Mouse (Mus musculus): Measurements from ENCODE around the gene Anapc1. TPM values are rescaled to one million over a fixed set of nuclear protein-coding genes. Genes with fewer than 3 reads are reported as not detected.

The Anapc1 gene
- polyA plus RNA-seq, 1 experiment from 2014 or later: 24.2 TPM

DNA sequence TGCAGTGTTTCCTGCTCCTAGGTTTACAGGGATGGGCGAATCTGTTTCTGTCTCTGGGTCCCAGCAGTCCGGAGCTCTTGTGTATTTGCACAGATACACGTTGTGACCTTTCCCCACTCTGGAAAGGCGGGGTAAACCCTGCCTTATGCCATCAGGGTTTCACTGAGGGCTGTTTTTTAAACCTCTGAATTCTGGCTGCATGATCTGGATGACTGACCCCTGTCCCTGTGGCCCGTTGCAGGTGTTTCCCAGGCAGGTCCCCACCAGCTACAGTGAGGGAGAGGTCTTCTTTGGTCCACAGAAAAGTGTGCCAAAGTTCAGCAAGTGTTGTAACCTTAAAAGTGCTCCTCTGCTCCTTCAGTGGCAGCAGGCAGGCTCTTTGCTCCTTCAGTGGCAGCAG is 77.9 kb downstream of the Anapc1 start:
- WGBS (ENCODE audit: insufficient replicate concordance): 62% methylated on average over 5 of the region's 5 CpGs
- peak; percentile 62 for ATAC-seq (ENCODE audit: low read depth)
- H3K27ac ChIP-seq (ENCODE audit: low read length): peak overlapping the region; percentile 70
- no peak overlapping the region for H3K4me2 ChIP-seq (ENCODE audit: low read depth, low read length)
- H3K4me1 ChIP-seq (ENCODE audit: control insufficient read depth, low read depth, low read length): peaks cover 2% of the 10 kb centered on the region
- H3K27me3 ChIP-seq (ENCODE audit: control insufficient read depth, insufficient read depth, low read depth, low read length): no peaks in the 10 kb centered on the region
- no peak overlapping the region for H3K9ac ChIP-seq (ENCODE audit: low read depth, low read length)
- H3K4me3 ChIP-seq (ENCODE audit: low read depth, low read length): no peak overlapping the region
- H3K36me3 ChIP-seq (ENCODE audit: control insufficient read depth, insufficient read depth): peaks cover 17% of the 10 kb centered on the region
- no peaks in the 10 kb centered on the region for H3K9me3 ChIP-seq (replicated peaks; ENCODE audit: control insufficient read depth, low read length)

DNA sequence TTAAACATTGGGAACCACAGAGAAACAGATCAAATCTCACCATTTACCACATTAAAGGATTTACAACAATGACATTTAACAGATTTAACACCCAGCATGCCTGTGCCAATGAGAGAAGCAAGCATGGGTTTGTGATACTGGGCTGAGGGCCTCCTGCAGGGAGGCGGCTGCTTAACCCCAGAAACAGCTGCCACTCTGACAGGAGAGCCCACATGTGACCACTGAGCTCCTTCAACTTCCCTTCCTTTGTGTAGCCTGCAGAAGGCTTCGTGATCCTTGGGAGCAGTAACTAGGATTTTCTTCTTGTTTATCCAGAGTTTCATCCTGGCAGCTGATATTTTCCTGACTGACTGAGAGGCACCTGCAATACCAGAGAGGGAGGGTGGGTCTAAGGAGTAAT is 85.7 kb downstream of the Anapc1 start:
- WGBS (ENCODE audit: insufficient replicate concordance): 26% methylated on average over 2 of the region's 2 CpGs
- no peak overlapping the region for H3K27ac ChIP-seq (ENCODE audit: low read length)
- no peak overlapping the region for H3K9ac ChIP-seq (ENCODE audit: low read depth, low read length)
- H3K9me3 ChIP-seq (replicated peaks; ENCODE audit: control insufficient read depth, low read length): no peaks in the 10 kb centered on the region
- no peak overlapping the region for H3K4me3 ChIP-seq (ENCODE audit: low read depth, low read length)
- no peaks in the 10 kb centered on the region for H3K27me3 ChIP-seq (ENCODE audit: control insufficient read depth, insufficient read depth, low read depth, low read length)
- no peaks in the 10 kb centered on the region for H3K36me3 ChIP-seq (ENCODE audit: control insufficient read depth, insufficient read depth)
- H3K4me1 ChIP-seq (ENCODE audit: control insufficient read depth, low read depth, low read length): no peaks in the 10 kb centered on the region
- H3K4me2 ChIP-seq (ENCODE audit: low read depth, low read length): no peak overlapping the region
- no peak for ATAC-seq (ENCODE audit: low read depth)

DNA sequence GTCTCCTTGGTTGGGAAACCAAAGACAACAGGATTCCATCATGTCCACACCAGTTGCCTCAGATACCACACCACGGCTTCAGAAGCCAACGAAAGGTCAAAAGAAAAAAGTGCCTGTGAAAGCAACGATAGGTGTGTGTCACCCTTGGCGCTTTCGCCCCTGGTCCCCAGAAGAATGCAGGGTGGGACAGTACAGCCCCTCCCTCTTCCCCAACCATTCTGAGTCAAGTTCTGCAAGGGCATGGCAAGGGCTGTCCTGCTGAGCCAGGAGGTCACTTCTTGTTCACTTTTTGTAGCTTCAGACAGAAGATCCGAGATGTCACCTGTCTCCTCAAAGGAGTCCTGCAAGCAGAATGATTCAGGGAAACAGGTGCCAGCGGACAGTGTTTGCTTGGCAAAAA is 94.9 kb downstream of the Anapc1 start:
- Histone ChIP-seq H3K4me1 (ENCODE audit: control insufficient read depth, low read depth, low read length) (no peaks in the 10 kb centered on the region), H3K27me3 (ENCODE audit: control insufficient read depth, insufficient read depth, low read depth, low read length) (no peaks in the 10 kb centered on the region), H3K4me2 (ENCODE audit: low read depth, low read length) (no peak overlapping the region), H3K36me3 (ENCODE audit: control insufficient read depth, insufficient read depth) (no peaks in the 10 kb centered on the region), H3K27ac (ENCODE audit: low read length) (no peak overlapping the region), H3K9ac (ENCODE audit: low read depth, low read length) (no peak overlapping the region), H3K9me3 (replicated peaks; ENCODE audit: control insufficient read depth, low read length) (no peaks in the 10 kb centered on the region), H3K4me3 (ENCODE audit: low read depth, low read length) (no peak overlapping the region)
- ATAC-seq (ENCODE audit: low read depth): no peak
- 68% methylated on average over 7 of the region's 7 CpGs for WGBS (ENCODE audit: insufficient replicate concordance)

DNA sequence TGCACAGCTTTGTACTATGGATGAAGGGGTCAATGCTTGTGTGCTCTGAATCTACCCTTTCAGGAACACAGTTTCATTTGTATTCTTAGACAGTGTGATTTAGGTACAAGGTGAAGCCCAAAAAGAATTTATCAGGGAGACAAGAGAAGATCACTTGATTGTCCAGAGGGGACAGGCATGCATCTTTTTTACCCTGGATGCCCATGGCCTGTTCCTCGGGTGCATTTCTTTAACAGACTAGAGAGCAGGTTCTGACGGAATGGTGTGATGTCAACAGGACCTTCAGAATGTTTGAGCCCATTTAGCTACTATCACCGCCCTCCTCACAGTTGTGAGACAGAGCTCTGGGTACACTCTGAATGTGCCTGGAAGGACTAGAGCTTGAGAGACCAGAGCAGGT is 96.3 kb downstream of the Anapc1 start, which contains the start of gene Spdye4c:
Gene Spdye4c, plus strand, starts transcription at position 301 of the 400 bp plus-strand sequence.
- no peak within 1 kb of the TSS for H3K27ac ChIP-seq (ENCODE audit: low read length)
- no peaks in the 10 kb centered on the region for H3K4me1 ChIP-seq (ENCODE audit: control insufficient read depth, low read depth, low read length)
- no peaks in the 10 kb centered on the region for H3K9me3 ChIP-seq (replicated peaks; ENCODE audit: control insufficient read depth, low read length)
- no peak within 1 kb of the TSS for H3K9ac ChIP-seq (ENCODE audit: low read depth, low read length)
- 74% methylated on average over 3 of the region's 3 CpGs for WGBS (ENCODE audit: insufficient replicate concordance)
- no peak within 1 kb of the TSS for H3K4me3 ChIP-seq (ENCODE audit: low read depth, low read length)
- no peaks in the 10 kb centered on the region for H3K27me3 ChIP-seq (ENCODE audit: control insufficient read depth, insufficient read depth, low read depth, low read length)
- no peak for ATAC-seq (ENCODE audit: low read depth)
- no peak within 1 kb of the TSS for H3K4me2 ChIP-seq (ENCODE audit: low read depth, low read length)
- H3K36me3 ChIP-seq (ENCODE audit: control insufficient read depth, insufficient read depth): no peaks in the 10 kb centered on the region

DNA sequence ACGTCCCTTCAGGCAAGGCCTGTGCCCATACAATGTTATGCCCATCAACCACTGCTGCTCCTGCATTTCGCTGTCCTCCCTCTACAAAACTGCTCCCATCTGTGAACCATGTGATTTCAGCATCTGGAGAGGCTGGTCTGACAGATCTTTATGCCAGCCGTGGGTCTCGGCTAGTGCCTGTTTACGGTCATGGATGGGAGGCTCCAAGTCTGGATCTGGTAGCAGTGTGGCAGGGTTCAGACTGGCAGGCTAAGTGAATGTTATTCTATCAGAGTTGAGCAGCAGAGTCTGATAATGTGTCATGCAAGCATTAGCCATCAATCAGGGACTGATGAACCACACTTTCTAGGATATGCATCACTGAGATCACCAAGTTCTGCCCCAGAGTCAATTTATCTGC is 104.3 kb downstream of the Anapc1 start:
- no peak for ATAC-seq (ENCODE audit: low read depth)
- 69% methylated on average over 5 of the region's 5 CpGs for WGBS (ENCODE audit: insufficient replicate concordance)
- no peaks in the 10 kb centered on the region for H3K4me1 ChIP-seq (ENCODE audit: control insufficient read depth, low read depth, low read length)
- no peaks in the 10 kb centered on the region for H3K27me3 ChIP-seq (ENCODE audit: control insufficient read depth, insufficient read depth, low read depth, low read length)
- H3K4me2 ChIP-seq (ENCODE audit: low read depth, low read length): no peak overlapping the region
- no peak overlapping the region for H3K9ac ChIP-seq (ENCODE audit: low read depth, low read length)
- H3K9me3 ChIP-seq (replicated peaks; ENCODE audit: control insufficient read depth, low read length): no peaks in the 10 kb centered on the region
- H3K36me3 ChIP-seq (ENCODE audit: control insufficient read depth, insufficient read depth): no peaks in the 10 kb centered on the region
- H3K27ac ChIP-seq (ENCODE audit: low read length): no peak overlapping the region
- no peak overlapping the region for H3K4me3 ChIP-seq (ENCODE audit: low read depth, low read length)

DNA sequence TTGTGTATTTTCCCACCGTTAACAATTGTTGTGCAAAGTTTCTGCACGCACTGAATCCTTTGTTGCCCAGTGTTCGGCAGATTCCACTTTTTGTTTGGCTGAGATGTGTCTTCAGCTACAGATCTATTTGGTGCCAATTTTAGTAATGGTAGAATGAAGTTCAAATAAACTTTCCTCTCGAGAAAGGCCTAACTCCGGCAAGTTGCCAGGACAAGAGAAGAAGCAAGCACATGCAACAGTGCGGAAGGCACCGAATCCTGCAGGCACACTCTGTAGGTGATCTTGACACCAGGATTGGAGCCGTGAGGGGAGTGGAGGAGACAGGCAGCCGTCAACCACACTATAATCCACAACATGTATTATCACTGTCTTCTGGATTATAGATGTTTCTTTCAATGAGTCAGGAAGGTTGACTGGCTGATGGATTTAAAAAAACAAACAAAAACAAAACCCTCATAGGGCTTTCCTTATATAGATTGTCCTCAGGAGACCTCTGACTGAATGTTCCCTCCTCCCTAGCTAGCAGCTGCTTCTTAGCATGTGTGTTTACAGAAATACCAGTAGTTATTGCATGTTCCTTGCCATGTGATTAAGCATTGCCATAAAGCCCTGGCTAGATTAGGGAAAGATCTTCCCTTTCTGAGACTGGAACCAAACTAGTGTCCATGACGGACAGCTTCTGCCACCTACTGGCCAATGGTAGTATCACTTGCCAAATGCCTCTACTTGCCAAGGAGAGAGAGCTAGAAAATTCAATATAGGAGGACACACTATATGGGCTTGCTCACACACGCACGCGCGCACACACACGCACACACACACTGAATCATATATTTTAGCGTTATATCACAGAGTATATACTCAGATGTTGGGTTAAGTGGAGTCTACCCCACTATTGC is 114.2 kb downstream of the Anapc1 start:
- no peak overlapping the region for H3K9ac ChIP-seq (ENCODE audit: low read depth, low read length)
- H3K4me3 ChIP-seq (ENCODE audit: low read depth, low read length): no peak overlapping the region
- no peak overlapping the region for H3K4me2 ChIP-seq (ENCODE audit: low read depth, low read length)
- no peaks in the 10 kb centered on the region for H3K4me1 ChIP-seq (ENCODE audit: control insufficient read depth, low read depth, low read length)
- ATAC-seq (ENCODE audit: low read depth): no peak
- no peaks in the 10 kb centered on the region for H3K27me3 ChIP-seq (ENCODE audit: control insufficient read depth, insufficient read depth, low read depth, low read length)
- no peaks in the 10 kb centered on the region for H3K9me3 ChIP-seq (replicated peaks; ENCODE audit: control insufficient read depth, low read length)
- WGBS (ENCODE audit: insufficient replicate concordance): 40% methylated on average over 16 of the region's 16 CpGs
- no peak overlapping the region for H3K27ac ChIP-seq (ENCODE audit: low read length)
- no peaks in the 10 kb centered on the region for H3K36me3 ChIP-seq (ENCODE audit: control insufficient read depth, insufficient read depth)

DNA sequence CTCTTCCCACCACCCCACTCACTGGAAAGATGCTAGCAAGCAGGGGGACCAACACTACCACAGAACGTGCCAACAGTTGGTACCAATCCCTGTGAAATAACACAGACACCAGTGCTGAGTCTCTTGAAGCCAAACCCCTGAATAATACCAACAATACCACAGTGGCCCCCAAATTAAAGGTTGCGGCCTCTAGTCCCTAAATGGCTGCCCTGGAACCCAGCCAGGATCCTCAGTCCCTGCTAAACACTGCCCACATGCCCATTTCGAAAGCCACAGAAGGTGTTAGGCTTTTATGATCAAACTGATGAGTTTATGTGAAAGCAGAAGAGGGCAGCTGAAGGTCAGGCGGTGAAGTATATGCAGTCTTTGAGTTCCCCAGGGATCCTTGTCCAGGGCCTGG is 116.2 kb downstream of the Anapc1 start:
- Histone ChIP-seq H3K4me2 (ENCODE audit: low read depth, low read length) (no peak overlapping the region), H3K36me3 (ENCODE audit: control insufficient read depth, insufficient read depth) (no peaks in the 10 kb centered on the region), H3K4me3 (ENCODE audit: low read depth, low read length) (no peak overlapping the region), H3K9me3 (replicated peaks; ENCODE audit: control insufficient read depth, low read length) (no peaks in the 10 kb centered on the region), H3K27me3 (ENCODE audit: control insufficient read depth, insufficient read depth, low read depth, low read length) (no peaks in the 10 kb centered on the region), H3K4me1 (ENCODE audit: control insufficient read depth, low read depth, low read length) (no peaks in the 10 kb centered on the region; the same call in 1 of the 2 replicates), H3K27ac (ENCODE audit: low read length) (no peak overlapping the region), H3K9ac (ENCODE audit: low read depth, low read length) (no peak overlapping the region)
- no peak for ATAC-seq (ENCODE audit: low read depth)
- WGBS (ENCODE audit: insufficient replicate concordance): 63% methylated on average over 4 of the region's 4 CpGs

DNA sequence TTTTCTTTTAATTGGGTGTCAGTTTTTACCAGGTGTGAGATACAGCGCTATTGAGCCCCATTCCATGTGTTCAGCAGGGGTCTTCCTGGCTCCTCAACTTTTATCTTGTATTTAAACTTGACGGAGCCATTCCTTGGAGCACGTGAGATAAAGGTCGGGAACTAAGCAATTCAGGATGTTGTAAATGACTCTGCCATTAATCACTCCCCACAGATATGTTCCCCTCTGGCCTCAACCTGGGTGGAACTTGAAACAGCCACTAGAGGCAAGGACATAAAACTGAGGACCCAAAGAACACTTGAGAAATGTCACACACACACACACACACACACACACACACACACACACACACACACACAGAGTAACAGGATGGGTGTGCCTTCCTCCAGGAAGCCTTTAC is 118.7 kb downstream of the Anapc1 start:
- Histone ChIP-seq H3K4me2 (ENCODE audit: low read depth, low read length) (no peak overlapping the region), H3K4me3 (ENCODE audit: low read depth, low read length) (no peak overlapping the region), H3K9ac (ENCODE audit: low read depth, low read length) (no peak overlapping the region), H3K36me3 (ENCODE audit: control insufficient read depth, insufficient read depth) (no peaks in the 10 kb centered on the region), H3K4me1 (ENCODE audit: control insufficient read depth, low read depth, low read length) (no peaks in the 10 kb centered on the region; the same call in 1 of the 2 replicates), H3K27me3 (ENCODE audit: control insufficient read depth, insufficient read depth, low read depth, low read length) (no peaks in the 10 kb centered on the region), H3K27ac (ENCODE audit: low read length) (no peak overlapping the region), H3K9me3 (replicated peaks; ENCODE audit: control insufficient read depth, low read length) (no peaks in the 10 kb centered on the region)
- 37% methylated on average over 4 of the region's 4 CpGs for WGBS (ENCODE audit: insufficient replicate concordance)
- no peak for ATAC-seq (ENCODE audit: low read depth)

DNA sequence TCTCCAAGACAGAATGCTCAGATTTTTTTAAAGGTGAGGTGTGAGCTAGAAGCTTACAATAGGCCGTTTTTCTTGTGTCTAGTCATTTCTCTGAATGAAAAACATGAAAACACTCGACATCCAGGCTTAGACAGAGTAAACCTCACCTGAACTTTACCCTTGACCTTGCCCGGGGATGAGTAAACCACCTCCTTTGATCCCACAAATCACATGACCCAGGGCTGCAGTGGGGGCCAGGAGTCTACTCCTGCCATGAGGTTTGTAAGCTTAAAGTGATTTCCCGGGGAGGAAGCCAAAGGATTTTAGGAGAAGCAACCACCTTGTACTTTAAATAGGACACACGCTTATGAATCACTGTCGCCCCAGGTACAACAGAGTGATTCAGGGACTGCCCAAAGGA is 119.2 kb downstream of the Anapc1 start:
- H3K27me3 ChIP-seq (ENCODE audit: control insufficient read depth, insufficient read depth, low read depth, low read length): no peaks in the 10 kb centered on the region
- H3K36me3 ChIP-seq (ENCODE audit: control insufficient read depth, insufficient read depth): no peaks in the 10 kb centered on the region
- no peaks in the 10 kb centered on the region; the same call in 1 of the 2 replicates for H3K4me1 ChIP-seq (ENCODE audit: control insufficient read depth, low read depth, low read length)
- H3K4me2 ChIP-seq (ENCODE audit: low read depth, low read length): no peak overlapping the region
- H3K9me3 ChIP-seq (replicated peaks; ENCODE audit: control insufficient read depth, low read length): no peaks in the 10 kb centered on the region
- H3K9ac ChIP-seq (ENCODE audit: low read depth, low read length): no peak overlapping the region
- H3K4me3 ChIP-seq (ENCODE audit: low read depth, low read length): no peak overlapping the region
- WGBS (ENCODE audit: insufficient replicate concordance): 42% methylated on average over 6 of the region's 6 CpGs
- peak; percentile 83 for ATAC-seq (ENCODE audit: low read depth)
- no peak overlapping the region for H3K27ac ChIP-seq (ENCODE audit: low read length)

Measured in liver, embryonic 16.5 days (tissue).